Mouse (Mus musculus) embryonic fibroblast, embryonic 13.5 days (primary cell): ENCODE data around the gene Tex29. TPM values are rescaled to one million over a fixed set of nuclear protein-coding genes. Genes with fewer than 3 reads are reported as not detected.
"Not testable (repeated sequence)": the region's sequence is repeated elsewhere in the genome, so short reads cannot be mapped to it uniquely, and the experiment has no call there.

Source experiments
- H3K27ac ChIP-seq: 2 replicates; pipeline ENCODE4 v1.5.1; 2012; ENCODE audit warnings: low read length, control low read depth, inconsistent platforms; ENCODE audit not compliant: insufficient read depth
- H3K4me1 ChIP-seq: 2 replicates; pipeline ENCODE4 v1.6.1; 2011; ENCODE audit warnings: low read length; ENCODE audit not compliant: control insufficient read depth, insufficient read depth
- H3K4me3 ChIP-seq: 2 replicates; pipeline ENCODE4 v1.5.1; 2011; ENCODE audit warnings: mild to moderate bottlenecking, control low read depth, low read length; ENCODE audit not compliant: insufficient read depth
- CTCF ChIP-seq: IDR thresholded peaks from 2 replicates; pipeline ENCODE4 v1.5.1; 2011; ENCODE audit warnings: mild to moderate bottlenecking, control low read depth, low read length, moderate library complexity, borderline replicate concordance; ENCODE audit not compliant: insufficient read depth
- POLR2A ChIP-seq: IDR thresholded peaks from 2 replicates; pipeline ENCODE4 v1.6.1; 2011; ENCODE audit warnings: low read depth, mild to moderate bottlenecking, control low read depth, low read length, moderate library complexity
- polyA plus RNA-seq: library from polyadenylated mRNA; stranded (reverse); fragments of >200 nt; gene quantifications from 2 replicates; pipeline ENCODE4 v1.2.4, GENCODE M21; 2011; ENCODE audit warnings: low read depth; ENCODE audit not compliant: missing spikeins, insufficient read length

Tex29 gene
- polyA plus RNA-seq, 1 experiment, result not detected

DNA sequence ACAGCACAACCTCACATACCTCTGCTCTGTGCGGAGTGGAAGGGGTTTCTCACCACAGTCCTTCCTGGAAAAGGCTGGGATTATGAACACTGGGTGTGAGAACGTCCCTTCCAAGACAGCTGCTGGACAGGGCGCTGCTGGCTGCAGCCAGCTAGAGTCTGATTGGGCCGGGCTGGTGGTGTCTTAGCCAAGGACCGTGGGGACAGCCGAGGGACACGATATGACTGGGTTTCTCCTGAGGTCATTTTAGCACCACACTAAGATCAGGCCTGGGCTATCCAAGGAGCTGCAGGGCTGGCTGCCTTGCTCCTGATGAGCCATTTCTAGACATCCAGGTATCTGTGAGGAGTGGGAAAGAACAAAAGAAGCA is 4.0 kb downstream of the Tex29 start:
- no peak for TF ChIP-seq POLR2A
- TF ChIP-seq CTCF, result no peak
- no peak overlapping the region for H3K4me3 ChIP-seq
- H3K27ac ChIP-seq, result no peak overlapping the region
- H3K4me1 ChIP-seq, result no peaks in the 10 kb centered on the region

DNA sequence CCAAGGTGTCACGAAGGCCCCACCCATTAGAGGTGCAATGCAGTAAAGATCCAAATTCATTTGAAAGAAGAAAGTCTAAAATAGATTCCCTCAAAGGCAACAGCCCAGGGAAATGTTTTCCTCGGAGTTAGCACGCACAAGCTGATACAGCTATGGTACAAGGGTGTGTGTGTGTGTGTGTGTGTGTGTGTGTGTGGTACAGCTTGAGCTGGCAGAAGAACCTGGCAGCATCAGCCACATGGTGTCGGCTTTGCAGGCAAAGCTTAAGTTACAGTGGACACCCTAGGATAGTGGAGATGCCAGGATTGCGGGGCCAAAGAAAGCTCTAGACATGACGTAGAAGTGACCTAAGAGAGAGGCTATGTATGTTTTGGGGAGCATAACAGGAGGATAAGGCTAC is 6.5 kb downstream of the Tex29 start:
- Histone ChIP-seq H3K27ac (no peak overlapping the region), H3K4me1 (no peaks in the 10 kb centered on the region), H3K4me3 (no peak overlapping the region)
- TF ChIP-seq POLR2A (no peak), CTCF (no peak)

DNA sequence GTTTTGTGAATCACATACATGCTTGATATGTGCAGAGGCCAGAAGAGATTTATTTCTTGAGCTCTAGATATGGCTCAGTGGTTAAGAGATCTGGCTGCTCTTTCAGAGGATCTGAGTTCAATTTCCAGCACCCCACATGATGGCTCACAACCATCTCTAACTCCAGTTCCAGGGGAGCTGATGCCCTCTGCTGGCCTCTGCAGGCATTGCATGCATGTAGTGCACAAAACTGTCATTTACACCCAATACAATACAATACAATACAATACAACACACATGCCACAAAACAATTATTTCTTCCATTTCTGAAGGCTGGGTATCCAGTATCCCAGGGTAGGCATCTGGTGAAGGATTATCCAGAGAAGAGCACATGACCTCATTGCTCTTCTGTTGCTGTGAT is 27.6 kb downstream of the Tex29 start:
- Histone ChIP-seq H3K4me1 (no peaks in the 10 kb centered on the region), H3K27ac (no peak overlapping the region), H3K4me3 (no peak overlapping the region)
- TF ChIP-seq CTCF, result peak; percentile 7; the same call in 1 of the 2 replicates
- TF ChIP-seq POLR2A, result no peak

DNA sequence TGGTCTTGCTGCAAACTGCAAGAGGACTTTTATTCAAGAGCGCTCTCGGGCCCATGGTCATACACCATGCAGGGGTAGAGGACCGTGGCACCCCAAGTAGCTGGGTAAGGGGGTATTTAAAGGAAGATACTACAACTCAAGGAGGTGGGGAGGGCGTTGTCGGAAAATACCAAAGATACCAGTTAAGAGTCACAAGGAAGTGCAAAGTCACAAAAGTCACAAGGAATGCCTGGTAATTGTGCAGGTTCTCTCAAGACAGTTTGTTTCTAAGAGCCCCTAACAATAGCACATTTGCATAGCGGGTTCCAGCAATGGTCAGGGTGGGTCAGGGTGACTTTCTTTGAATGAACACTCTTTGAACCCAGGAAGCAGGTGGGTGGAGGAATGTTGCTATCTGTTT is 34.0 kb downstream of the Tex29 start:
- H3K27ac ChIP-seq, H3K4me1 ChIP-seq, H3K4me3 ChIP-seq: not testable (repeated sequence)

DNA sequence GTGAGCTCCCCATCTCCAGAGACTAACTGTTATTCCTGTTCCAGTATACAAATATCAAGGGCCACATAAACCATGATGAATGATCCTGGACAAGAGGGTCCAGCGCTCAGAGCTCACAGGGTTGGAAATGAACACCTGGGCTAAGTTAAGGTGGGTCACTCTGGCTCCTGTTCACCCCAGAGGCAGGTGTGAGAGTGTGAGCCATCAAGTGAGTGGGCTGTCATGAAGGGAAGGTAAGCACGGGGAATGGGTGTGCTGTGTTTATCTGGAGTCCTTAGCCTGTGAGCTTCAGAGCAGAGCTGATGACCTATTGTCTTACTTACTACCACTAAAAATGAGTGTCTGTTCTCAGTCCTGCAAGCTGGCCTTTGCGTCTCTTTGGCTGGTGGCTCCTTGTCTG is 44.4 kb downstream of the Tex29 start:
- H3K4me1 ChIP-seq, result no peaks in the 10 kb centered on the region
- no peak for TF ChIP-seq POLR2A
- no peak for TF ChIP-seq CTCF

DNA sequence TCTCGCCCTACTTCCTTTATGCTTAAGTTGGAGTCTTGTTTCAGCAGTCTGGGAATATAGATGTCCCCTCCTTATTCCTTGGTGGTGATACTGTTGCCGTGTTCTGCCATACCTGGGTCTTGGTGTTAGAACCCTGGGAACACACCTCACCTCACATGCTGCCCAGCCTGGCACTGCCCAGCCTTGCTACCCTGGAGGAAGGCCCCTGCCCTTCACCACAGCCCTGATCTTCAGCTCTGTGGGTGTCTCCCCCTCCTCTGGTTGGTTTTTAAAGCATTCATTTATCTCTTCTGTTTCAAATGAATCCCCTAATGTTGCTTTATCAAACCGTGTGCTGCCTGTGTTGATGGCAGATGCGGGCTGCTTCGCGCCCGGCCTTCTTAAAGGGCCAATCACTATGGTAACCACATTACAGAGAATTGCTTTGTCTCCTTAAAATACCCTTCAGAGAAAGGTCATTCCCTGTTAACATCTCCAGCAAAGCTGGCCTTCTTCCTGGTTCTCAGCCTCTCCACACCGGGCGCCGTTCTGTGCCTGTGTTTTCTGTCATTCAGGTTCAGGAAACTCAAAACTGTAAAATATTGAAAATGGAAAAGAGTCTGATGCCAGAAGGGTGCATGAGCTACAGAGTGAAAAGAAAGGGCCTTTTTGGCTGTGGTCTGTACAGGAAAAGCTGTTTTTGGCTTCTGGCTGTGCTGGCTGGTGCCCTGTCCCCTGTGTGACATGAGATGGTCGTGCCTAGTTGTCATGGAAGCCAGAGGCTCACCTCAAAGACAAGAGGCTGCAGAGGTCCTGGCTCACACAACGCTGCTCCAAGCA is 45.8 kb downstream of the Tex29 start:
- no peak overlapping the region for H3K4me3 ChIP-seq
- H3K27ac ChIP-seq, result no peak overlapping the region
- H3K4me1 ChIP-seq, result no peaks in the 10 kb centered on the region
- TF ChIP-seq CTCF (no peak), POLR2A (no peak)

More for the DNA sequence above, 44.4 kb downstream of the Tex29 start:
- no peak overlapping the region for H3K27ac ChIP-seq
- no peak overlapping the region for H3K4me3 ChIP-seq

DNA sequence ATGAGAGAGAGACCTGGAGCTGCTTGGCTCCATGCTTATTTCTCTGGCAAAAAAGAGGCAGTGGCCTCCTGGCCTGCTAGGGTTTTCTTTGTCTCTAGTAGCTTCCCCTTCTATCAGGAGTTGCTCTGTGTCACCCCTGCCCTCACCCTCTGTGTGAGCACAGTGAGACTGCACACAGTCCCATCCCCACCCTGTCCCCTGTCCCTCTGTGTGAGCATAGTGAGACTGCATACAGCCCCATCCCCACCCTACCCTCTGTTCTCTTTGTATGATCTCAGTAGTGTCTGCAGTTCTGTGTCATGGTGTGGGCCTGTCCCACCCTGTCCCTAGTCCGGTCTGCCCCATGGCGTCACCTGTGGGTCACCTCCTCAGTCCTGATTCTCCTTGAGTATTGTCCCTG is 46.5 kb downstream of the Tex29 start:
- no peak for TF ChIP-seq CTCF
- TF ChIP-seq POLR2A, result no peak
- Histone ChIP-seq H3K4me1 (no peaks in the 10 kb centered on the region), H3K27ac (no peak overlapping the region), H3K4me3 (no peak overlapping the region)

DNA sequence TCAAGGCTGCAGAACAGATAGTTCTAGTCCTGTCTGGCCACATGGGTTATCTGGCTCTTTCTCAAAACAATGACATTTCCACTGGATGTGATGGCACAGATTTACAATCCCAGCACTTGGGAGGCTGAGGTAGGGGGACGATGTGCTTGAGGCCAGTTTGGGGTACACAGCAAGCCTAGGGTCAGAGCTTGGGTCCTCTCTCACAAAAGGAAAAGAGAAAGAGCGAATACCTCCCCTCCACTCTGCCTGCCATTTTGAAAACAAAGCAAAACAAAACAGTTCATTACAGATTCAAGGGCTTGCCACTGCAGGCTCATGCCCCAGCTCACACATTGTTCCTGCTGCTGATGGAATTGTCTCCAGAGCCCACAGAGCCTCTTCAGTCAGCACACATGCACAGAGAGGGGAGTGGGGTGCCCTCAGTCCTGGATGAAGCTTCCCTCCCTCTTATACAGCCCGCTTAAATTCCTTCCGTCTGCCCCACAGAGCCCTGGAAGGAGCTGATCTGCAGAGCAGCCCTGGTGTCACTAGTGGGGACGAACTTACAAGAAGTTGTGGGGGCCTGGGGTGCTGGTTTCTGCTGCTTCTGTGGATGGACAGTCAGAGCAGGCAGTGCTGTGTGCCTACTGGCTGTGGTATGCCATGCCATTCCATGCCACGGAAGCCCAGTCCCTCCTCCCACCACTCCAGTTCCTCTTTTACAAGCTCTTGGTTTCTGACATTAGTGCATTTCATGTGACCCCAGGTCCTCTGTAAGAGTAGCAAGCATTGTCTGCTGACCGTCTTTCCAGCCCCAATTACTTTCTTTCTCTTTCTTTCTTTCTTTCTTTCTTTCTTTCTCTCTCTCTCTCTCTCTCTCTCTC is 49.1 kb downstream of the Tex29 start:
- Histone ChIP-seq H3K4me1 (no peaks in the 10 kb centered on the region), H3K27ac (no peak overlapping the region), H3K4me3 (no peak overlapping the region)
- TF ChIP-seq POLR2A (no peak), CTCF (no peak)

DNA sequence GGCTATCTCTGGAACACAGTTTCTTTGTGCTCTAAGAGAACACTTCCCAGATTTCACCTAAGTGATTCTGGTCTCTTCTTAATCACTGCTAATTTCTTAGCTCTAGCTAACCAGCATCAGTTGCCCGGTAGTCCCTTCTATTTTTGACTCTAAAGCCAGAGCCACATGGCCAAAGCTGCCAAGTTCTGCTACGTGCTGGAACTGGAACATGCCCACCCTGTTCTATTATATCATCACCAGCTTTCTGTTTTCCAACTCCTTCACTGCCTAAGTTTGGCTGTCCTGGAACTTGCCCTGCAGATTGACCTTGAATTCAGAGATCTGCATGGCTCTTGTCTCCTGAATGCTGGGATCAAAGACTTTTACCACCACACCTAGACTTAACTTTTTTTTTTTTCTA is 52.5 kb downstream of the Tex29 start:
- no peak overlapping the region for H3K4me3 ChIP-seq
- no peaks in the 10 kb centered on the region for H3K4me1 ChIP-seq
- TF ChIP-seq CTCF (no peak), POLR2A (no peak)
- H3K27ac ChIP-seq, result no peak overlapping the region

DNA sequence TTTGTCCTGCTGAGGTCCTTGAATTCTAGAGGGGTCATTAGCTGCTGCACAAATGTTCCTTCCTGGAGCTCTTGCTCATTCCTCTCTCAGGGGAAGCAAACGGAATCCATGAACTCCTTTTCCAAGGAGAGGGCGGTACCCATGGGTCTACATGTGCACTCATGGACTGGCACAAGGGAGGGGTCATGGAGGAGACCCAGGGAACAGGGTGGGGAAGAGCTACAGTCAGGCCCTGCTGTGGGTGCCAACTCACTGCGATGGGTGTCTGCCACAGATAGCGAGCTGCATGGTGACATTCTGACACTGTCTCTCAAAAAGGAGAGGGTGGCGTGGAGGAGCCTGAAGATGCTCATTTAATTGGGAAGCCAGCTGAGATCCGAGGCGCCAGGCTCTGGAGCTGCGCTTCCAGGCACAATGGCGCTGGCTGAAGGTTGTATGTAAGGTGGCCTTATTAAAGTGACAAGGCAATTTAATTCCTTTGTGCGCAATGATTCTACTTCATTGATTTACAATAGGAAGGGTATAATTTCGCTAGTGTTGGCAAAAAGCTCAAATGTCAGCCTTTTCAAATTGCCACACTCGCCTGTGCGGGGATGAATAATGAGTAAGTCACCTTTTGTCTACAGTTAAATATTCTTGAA is 55.9 kb downstream of the Tex29 start:
- Histone ChIP-seq H3K4me3 (no peak overlapping the region), H3K27ac (no peak overlapping the region), H3K4me1 (no peaks in the 10 kb centered on the region)
- TF ChIP-seq CTCF (no peak), POLR2A (no peak)
